Mouse (Mus musculus) myocyte (in vitro differentiated cells): ENCODE results near the gene Ddx27. TPM values are rescaled to one million over a fixed set of nuclear protein-coding genes. Genes with fewer than 3 reads are reported as not detected.
A peak's percentile ranks its signal among the peaks of the same experiment; 100 is the strongest.

Experiments used
- H3K27me3 ChIP-seq: one replicate; pipeline ENCODE4 v1.6.1; 2011; ENCODE audit not compliant: control insufficient read depth, insufficient read depth, insufficient read length
- H3K36me3 ChIP-seq: one replicate; pipeline ENCODE4 v1.6.1; 2011; ENCODE audit not compliant: control insufficient read depth, insufficient read depth
- H3K4me2 ChIP-seq: one replicate; pipeline ENCODE4 v1.6.1; 2011; ENCODE audit warnings: low read depth, control low read depth
- H3K4me3 ChIP-seq: one replicate; pipeline ENCODE4 v1.5.1; 2011; ENCODE audit warnings: mild to moderate bottlenecking, control low read depth, moderate library complexity
- H3K79me2 ChIP-seq: one replicate; pipeline ENCODE4 v1.6.1; 2011; ENCODE audit not compliant: control insufficient read depth, insufficient read depth
- H3ac ChIP-seq: one replicate; pipeline ENCODE4 v1.6.1; 2011; ENCODE audit not compliant: control insufficient read depth, insufficient read length
- CEBPB ChIP-seq: IDR thresholded peaks from 2 replicates; pipeline ENCODE4 v1.6.1; 2011; ENCODE audit warnings: mild to moderate bottlenecking, moderate library complexity; ENCODE audit not compliant: poor library complexity, insufficient read depth, severe bottlenecking
- E2F4 ChIP-seq: IDR thresholded peaks from one replicate; pipeline ENCODE4 v1.6.1; 2011; ENCODE audit warnings: mild to moderate bottlenecking, control low read depth, moderate library complexity; ENCODE audit not compliant: insufficient read depth
- MAX ChIP-seq: IDR thresholded peaks from one replicate; pipeline ENCODE4 v1.6.1; 2011; ENCODE audit warnings: low read depth, mild to moderate bottlenecking, control low read depth
- MYOD1 ChIP-seq, 3 experiments: IDR thresholded peaks; one replicate each; pipeline ENCODE4 v1.6.1; 2011; ENCODE audit warnings: control low read depth in 2 of 3, low read depth in 2 of 3, mild to moderate bottlenecking in 2 of 3, moderate library complexity in 1 of 3; ENCODE audit not compliant: insufficient read length in 2 of 3, control insufficient read depth in 1 of 3
- MYOG ChIP-seq, 3 experiments: IDR thresholded peaks; one replicate each; pipeline ENCODE4 v1.6.1; 2011; ENCODE audit warnings: control low read depth in 2 of 3, low read depth in 2 of 3, mild to moderate bottlenecking in 2 of 3; ENCODE audit not compliant: insufficient read length in 2 of 3, control insufficient read depth in 1 of 3, insufficient read depth in 1 of 3
- POLR2A ChIP-seq: IDR thresholded peaks from one replicate; pipeline ENCODE4 v1.6.1; 2011; ENCODE audit warnings: low read depth, mild to moderate bottlenecking, control low read depth, moderate library complexity; ENCODE audit not compliant: insufficient read length
- POLR2AphosphoS2 ChIP-seq: IDR thresholded peaks from one replicate; pipeline ENCODE4 v1.6.1; 2011; ENCODE audit warnings: low read depth, control low read depth; ENCODE audit not compliant: insufficient read length
- REST ChIP-seq: IDR thresholded peaks from one replicate; pipeline ENCODE4 v1.6.1; 2011; ENCODE audit warnings: mild to moderate bottlenecking, control low read depth, moderate library complexity; ENCODE audit not compliant: insufficient read depth, insufficient read length
- SRF ChIP-seq: IDR thresholded peaks from one replicate; pipeline ENCODE4 v1.6.1; 2011; ENCODE audit warnings: low read depth; ENCODE audit not compliant: control insufficient read depth, insufficient read length
- TCF12 ChIP-seq: IDR thresholded peaks from one replicate; pipeline ENCODE4 v1.6.1; 2011; ENCODE audit warnings: mild to moderate bottlenecking, control low read depth; ENCODE audit not compliant: poor library complexity, insufficient read depth, severe bottlenecking
- TCF3 ChIP-seq: IDR thresholded peaks from one replicate; pipeline ENCODE4 v1.6.1; 2011; ENCODE audit warnings: low read depth, control low read depth; ENCODE audit not compliant: insufficient read length
- USF1 ChIP-seq: IDR thresholded peaks from one replicate; pipeline ENCODE4 v1.6.1; 2011; ENCODE audit warnings: low read depth, mild to moderate bottlenecking, control low read depth, moderate library complexity
- polyA plus RNA-seq: library from polyadenylated mRNA; unstranded; fragments of >200 nt; fragmentation: generic; extraction: Trizol; gene quantifications from one replicate; pipeline ENCODE4 v1.2.1, GENCODE M21; 2012; ENCODE audit warnings: missing spikeins

Gene Ddx27
- polyA plus RNA-seq, 1 experiment: 46.9 TPM

DNA sequence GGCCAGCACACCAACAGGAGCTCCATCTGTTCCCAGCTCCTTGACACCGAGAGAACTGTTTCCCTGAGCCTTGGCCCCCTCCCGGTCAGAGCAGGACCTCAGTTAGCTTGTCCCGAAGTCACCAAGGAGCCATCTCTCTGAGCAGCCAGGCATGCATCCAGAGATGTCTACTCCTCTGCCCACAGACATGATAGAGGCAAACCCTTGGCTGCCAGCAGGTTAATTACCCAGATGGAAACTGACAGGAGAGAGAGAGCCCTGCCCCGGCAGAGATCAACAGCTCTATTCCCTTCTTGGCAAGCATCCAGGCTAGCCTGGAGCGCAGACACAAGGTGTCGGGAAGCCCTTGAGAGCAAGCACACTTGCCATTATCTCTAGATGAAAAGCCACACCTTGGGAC is 55.3 kb downstream of the Ddx27 start:
- Histone ChIP-seq H3K79me2 (peaks cover 3% of the 10 kb centered on the region), H3ac (no peak overlapping the region), H3K4me2 (no peak overlapping the region), H3K27me3 (no peaks in the 10 kb centered on the region), H3K4me3 (no peak overlapping the region), H3K36me3 (peaks cover 19% of the 10 kb centered on the region)
- no peak for TF ChIP-seq POLR2A
- TF ChIP-seq TCF3: no peak
- no peak for TF ChIP-seq POLR2AphosphoS2
- TF ChIP-seq SRF: no peak
- TF ChIP-seq MAX: no peak
- no peak for TF ChIP-seq USF1
- TF ChIP-seq MYOG (IDR thresholded peaks at IDR 0.05; ENCODE audit: control insufficient read depth in 1 of 3, insufficient read depth in 1 of 3, insufficient read length in 2 of 3, low read depth in 2 of 3): no peak
- no peak for TF ChIP-seq MYOD1 (IDR thresholded peaks at IDR 0.05; ENCODE audit: control insufficient read depth in 1 of 3, insufficient read length in 2 of 3, low read depth in 2 of 3)
- no peak for TF ChIP-seq E2F4
- no peak for TF ChIP-seq TCF12
- no peak for TF ChIP-seq CEBPB

DNA sequence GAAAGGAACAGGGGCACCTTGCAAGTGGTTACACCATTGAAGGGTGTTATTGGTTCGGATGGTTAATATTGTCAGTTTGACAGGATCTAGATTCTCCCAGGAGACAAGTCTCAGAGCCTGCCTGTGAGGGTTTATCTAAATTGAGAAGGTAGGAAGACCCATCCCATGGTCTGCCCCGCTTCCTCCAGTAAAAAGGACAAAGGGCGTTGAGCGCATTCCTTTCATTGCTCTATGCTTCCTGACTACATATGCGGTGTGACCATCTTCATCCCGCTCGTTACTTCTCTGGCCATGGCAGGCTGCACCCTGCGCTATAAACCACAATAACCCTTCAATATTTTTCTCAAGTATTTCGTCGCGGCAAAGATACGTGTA is 56.3 kb downstream of the Ddx27 start:
- Histone ChIP-seq H3ac (no peak overlapping the region), H3K4me2 (peak overlapping the region; percentile 78), H3K4me3 (peak overlapping the region; percentile 14), H3K27me3 (no peaks in the 10 kb centered on the region), H3K36me3 (peaks cover 10% of the 10 kb centered on the region), H3K79me2 (no peaks in the 10 kb centered on the region)
- TF ChIP-seq REST: no peak
- no peak for TF ChIP-seq TCF12
- TF ChIP-seq CEBPB: no peak
- no peak for TF ChIP-seq MAX
- TF ChIP-seq USF1: no peak
- TF ChIP-seq SRF: no peak
- TF ChIP-seq MYOG (IDR thresholded peaks at IDR 0.05; ENCODE audit: control insufficient read depth in 1 of 3, insufficient read depth in 1 of 3, insufficient read length in 2 of 3, low read depth in 2 of 3): no peak
- TF ChIP-seq POLR2AphosphoS2: no peak

DNA sequence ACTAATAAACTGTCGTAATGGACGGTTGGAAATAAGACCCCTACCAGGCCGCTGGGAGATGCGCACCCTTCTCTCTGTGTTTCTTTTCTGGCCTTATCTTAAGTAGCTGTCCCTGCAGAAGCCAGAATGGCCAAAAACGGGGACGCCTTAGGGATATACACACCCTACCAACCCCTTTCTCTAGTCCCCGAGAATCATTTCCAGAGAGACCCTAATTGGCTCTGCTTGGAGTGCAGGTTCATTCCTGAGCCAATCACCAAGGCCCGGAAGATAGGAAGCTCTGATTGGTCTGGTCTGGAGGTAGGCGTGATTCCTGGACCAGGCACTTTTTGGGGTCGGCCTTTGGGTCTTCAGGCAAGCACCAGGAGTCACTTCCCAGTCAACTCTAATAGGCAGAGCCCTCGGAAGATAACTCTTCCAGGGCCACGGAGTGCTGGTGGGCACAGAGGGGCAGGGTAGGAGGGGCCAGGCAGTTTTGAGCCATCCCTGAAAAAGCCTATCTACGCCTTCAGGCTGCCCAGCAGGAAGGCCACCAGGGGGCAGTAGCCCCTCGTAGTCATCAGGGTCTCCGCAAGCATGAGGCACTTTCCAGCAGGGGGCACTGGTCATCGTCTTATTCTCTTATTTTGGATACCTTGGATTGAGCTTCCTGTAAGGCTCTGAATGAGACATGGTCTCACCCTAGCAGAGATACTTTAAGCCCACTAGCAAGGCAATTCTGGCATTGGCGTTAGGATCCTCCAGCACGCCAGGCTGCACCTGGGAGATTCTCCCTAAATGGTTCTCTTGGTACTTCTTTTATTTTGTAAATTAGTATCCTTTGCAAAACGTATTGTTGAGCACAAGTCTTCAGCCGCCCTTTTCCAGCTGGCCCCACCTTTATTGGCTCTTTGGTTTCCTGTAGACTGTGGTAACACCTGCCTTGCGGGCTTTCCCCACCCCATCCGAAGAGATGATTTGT is 56.9 kb downstream of the Ddx27 start:
- TF ChIP-seq MAX: no peak
- no peak for TF ChIP-seq REST
- no peak for TF ChIP-seq POLR2A
- TF ChIP-seq MYOD1 (IDR thresholded peaks at IDR 0.05; ENCODE audit: control insufficient read depth in 1 of 3, insufficient read length in 2 of 3, low read depth in 2 of 3): no peak
- no peaks in the 10 kb centered on the region for H3K27me3 ChIP-seq
- no peak overlapping the region for H3ac ChIP-seq
- peak overlapping the region; percentile 14 for H3K4me3 ChIP-seq
- H3K79me2 ChIP-seq: no peaks in the 10 kb centered on the region
- peaks cover 4% of the 10 kb centered on the region for H3K36me3 ChIP-seq
- peak overlapping the region; percentile 78 for H3K4me2 ChIP-seq

DNA sequence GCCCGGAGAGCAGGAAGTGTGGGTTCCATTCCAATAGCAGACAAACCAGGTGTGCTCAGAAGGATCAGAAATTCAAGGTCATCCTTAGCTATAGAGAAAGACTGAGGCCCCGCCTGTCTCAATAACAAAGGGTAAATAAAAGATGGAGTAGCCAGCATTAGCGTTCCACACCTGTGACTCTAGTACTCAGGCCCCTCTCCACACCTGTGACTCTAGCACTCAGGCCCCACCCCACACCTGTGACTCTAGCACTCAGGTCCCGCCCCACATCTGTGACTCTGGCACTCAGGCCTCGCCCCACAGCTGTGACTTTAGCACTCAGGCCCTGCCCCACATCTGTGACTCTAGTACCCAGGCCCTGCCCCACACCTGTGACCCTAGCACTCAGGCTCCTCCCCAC is 59.6 kb downstream of the Ddx27 start:
- Histone ChIP-seq H3K4me2 (no peak overlapping the region), H3K27me3 (no peaks in the 10 kb centered on the region), H3ac (no peak overlapping the region), H3K36me3 (no peaks in the 10 kb centered on the region), H3K4me3 (no peak overlapping the region), H3K79me2 (no peaks in the 10 kb centered on the region)
- TF ChIP-seq MYOG (IDR thresholded peaks at IDR 0.05; ENCODE audit: control insufficient read depth in 1 of 3, insufficient read depth in 1 of 3, insufficient read length in 2 of 3, low read depth in 2 of 3): no peak
- TF ChIP-seq TCF12: no peak
- TF ChIP-seq POLR2AphosphoS2: no peak
- TF ChIP-seq MYOD1 (IDR thresholded peaks at IDR 0.05; ENCODE audit: control insufficient read depth in 1 of 3, insufficient read length in 2 of 3, low read depth in 2 of 3): no peak
- TF ChIP-seq TCF3: no peak
- TF ChIP-seq E2F4: no peak
- no peak for TF ChIP-seq POLR2A
- no peak for TF ChIP-seq REST
- no peak for TF ChIP-seq MAX
- no peak for TF ChIP-seq CEBPB
- no peak for TF ChIP-seq SRF
- no peak for TF ChIP-seq USF1

DNA sequence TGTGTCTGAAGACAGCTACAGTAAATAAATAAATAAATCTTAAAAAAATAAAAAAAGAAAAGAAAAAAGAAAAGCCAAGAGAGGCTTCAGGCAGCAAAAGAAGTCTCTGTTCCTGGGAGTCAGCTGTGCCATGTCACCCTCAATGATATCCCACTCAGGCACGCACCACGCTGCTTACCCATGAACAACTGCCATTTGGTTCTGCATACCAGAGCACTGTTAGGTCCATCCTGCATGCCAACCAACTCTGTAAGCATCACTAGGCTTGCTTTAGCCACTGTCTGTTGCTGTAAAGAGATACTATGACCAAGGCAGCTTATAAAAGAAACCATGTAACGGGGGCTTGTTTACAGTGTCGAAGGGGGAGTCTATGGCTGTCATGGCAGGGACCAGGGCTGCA is 61.4 kb downstream of the Ddx27 start:
- Histone ChIP-seq H3K27me3 (no peaks in the 10 kb centered on the region), H3K36me3 (no peaks in the 10 kb centered on the region), H3K4me2 (no peak overlapping the region), H3ac (no peak overlapping the region), H3K79me2 (no peaks in the 10 kb centered on the region), H3K4me3 (no peak overlapping the region)
- TF ChIP-seq MYOD1 (IDR thresholded peaks at IDR 0.05; ENCODE audit: control insufficient read depth in 1 of 3, insufficient read length in 2 of 3, low read depth in 2 of 3) (peak in 2 of 3 experiments; percentile 36 to 74), MYOG (IDR thresholded peaks at IDR 0.05; ENCODE audit: control insufficient read depth in 1 of 3, insufficient read depth in 1 of 3, insufficient read length in 2 of 3, low read depth in 2 of 3) (peak in 2 of 3 experiments; percentile 35 to 86), REST (no peak), TCF3 (peak; percentile 11)
